Mouse (Mus musculus) left cerebral cortex, postnatal 25 days (tissue): Measurements from ENCODE around the gene Pipox. TPM values are rescaled to one million over a fixed set of nuclear protein-coding genes. Genes with fewer than 3 reads are reported as not detected.

Experiments used
- DNase-seq, 2 experiments: peaks; one replicate each; pipeline ENCODE4 v3.0.0; 2022; ENCODE audit warnings: low spot score in 2 of 2, mixed read lengths in 1 of 2
- intact Hi-C: fragments of 180-260 bp; cut with DNase I; formaldehyde crosslinking; loops from one replicate; pipeline ENCODE4 v1.15.1; 2025
- total RNA-seq, 2 experiments: library from RNA; stranded (reverse); gene quantifications; 2 replicates each; pipeline ENCODE4 v1.2.3; 2021

Pipox gene
- total RNA-seq, 2 experiments from 2014 or later: 0.69 to 0.96 TPM

- DNase-seq: no peak
- intact Hi-C loops: no loop called here
These were observed 15.9 kb upstream of the Pipox start for GRCm38 (mm10) chr11:77909776-77910175.

- no peak for DNase-seq
- intact Hi-C loops: no loop called here
These were observed 15.5 kb upstream of the Pipox start for GRCm38 (mm10) chr11:77909376-77909775.

GRCm38 (mm10) chr11:77908468-77908867 is 14.6 kb upstream of the Pipox start:
- no peak for DNase-seq
- intact Hi-C loops: no loop called here

DNA sequence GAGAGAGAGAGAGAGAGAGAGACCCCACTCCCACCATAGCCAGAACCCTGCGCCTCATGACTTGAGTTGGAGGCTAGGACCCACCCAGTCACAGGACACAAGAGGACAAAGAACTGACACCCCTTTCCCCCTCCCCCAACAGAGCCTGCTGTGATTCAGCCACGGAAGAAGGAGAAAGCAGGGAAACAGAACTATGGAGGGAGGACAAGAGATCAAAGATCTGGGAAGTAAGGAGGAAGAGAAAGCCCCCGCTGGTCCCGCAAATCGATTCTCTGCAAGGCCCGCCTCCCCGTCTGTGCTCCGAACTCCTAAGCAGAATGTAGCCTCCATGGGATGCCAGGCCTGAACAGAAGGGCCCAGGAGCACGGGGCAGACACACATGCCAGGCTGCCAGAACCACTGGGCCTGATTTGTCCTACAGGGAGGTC is 12.9 kb upstream of the Pipox start:
- intact Hi-C loops: no loop called here
- no peak for DNase-seq

DNA sequence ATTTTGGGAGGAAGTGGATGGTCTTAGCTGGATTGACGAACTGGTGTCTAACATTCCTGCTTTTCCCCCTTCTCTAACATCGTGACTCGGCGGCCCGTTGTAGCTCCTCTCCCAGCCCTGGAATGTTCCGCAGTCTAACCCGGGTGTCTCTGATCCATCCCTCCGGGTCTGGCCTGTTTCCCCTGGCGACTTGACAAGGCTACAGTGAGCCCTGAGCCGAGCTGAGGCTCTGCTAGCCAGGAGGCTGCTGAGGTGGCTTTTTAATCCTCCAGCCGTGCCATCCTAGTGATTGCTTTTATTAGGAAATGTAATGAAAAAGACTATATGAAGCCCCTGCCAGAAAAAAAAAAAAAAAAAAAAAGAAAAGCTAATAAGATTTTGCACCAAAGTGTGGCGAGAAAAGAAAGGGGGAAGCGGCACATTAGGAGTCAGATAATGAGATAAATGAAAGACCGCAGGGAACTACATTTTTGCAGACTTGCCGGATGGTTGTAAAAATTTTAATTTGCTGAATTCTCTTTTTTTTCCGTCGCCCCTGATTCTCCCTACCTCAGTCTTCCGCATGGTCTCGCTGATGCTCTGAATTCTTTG is 12.3 kb upstream of the Pipox start:
- DNase-seq: no peak
- intact Hi-C loops: no loop called here

DNA sequence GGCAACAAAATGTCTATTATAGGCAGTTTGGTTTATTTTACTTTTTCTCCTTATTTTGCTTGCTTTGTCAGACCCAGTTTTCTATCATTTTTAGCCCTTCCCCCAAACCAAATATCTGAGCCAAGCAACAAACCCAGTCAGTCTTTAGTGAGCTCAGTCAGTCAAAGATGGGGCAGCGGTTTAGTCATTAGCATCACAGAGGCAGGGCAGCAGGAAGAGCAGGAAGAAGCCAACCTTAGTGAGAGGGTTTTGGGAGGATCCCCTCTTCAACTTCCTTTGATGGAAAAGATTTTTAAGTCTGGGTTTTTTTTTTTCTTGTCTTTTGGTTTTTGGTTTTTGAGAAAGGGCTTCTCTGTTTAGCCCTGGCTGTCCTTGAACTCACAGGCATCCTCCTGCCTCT is 10.8 kb upstream of the Pipox start:
- no peak for DNase-seq
- intact Hi-C loops: loop anchor here (5.0 kb wide), 1 partner anchor 48 kb away; no protein-coding TSS in a partner anchor

DNA sequence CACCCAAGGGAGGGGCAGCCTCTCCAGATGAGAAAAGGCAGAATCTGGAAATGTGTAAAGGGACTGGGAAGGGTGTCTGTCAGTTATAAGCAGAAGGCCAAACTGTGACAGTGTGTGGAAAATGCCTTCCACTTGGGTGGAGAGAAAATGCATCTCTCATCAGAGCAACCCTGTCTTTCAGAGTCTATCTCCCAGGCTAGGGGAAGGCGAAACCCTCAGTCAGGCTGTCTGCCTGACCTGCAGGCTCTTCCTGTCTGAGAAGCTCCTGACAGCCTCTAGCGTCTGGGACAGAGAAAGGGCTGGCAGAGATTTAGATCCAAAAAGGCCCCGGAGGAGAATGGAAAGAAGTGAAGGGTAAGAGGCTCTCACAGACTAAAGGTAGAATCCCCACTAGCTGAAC is 9.9 kb upstream of the Pipox start:
- intact Hi-C loops: loop anchor here (5.0 kb wide), 1 partner anchor 49 kb away; no protein-coding TSS in a partner anchor
- no peak for DNase-seq

- peak in 1 of 2 experiments; percentile 66 for DNase-seq
- intact Hi-C loops: loop anchor here (5.0 kb wide), 1 partner anchor 50 kb away; no protein-coding TSS in a partner anchor
These were observed 8.0 kb upstream of the Pipox start for GRCm38 (mm10) chr11:77901775-77902355.

DNA sequence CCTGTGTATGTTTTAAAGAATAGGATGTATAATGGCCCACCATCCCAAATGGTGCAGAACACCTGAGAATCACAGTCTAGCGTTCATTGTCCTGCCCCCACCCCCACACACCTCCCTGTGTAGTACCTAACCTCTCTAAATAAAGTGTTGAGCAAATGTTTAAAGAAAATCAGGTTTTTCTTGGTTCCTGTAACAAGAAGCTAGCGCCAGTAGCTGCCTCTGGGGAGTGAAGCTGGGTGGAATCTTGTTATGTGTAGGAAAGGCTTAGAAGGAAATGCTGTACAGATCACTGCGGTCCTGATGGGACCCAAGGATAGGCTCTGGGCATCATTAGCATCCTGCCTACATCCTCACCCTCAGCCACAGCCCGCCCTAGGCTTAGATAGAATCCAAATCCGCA is 7.5 kb upstream of the Pipox start:
- intact Hi-C loops: loop anchor here (5.0 kb wide), 1 partner anchor 51 kb away; no protein-coding TSS in a partner anchor
- DNase-seq: no peak

DNA sequence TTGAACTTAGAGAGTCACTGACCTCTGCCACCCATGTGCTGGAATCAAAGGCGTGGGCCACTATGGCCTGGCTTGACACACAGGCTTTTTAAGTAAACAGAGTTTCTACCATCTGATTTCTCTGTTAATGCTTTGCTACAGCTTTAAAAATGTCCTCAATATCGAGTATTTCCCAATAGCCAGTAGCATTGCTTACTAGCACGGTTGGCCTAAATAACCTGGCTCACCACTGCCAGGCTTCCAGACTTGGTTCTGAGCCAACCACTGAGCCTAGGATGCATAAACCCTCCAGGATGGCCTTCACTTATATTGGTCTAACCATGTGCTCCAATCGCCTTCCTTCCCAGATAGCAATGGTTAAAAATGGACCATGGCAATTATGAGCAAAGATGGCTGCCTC is 6.8 kb upstream of the Pipox start:
- intact Hi-C loops: loop anchor here (5.0 kb wide), 1 partner anchor 52 kb away; no protein-coding TSS in a partner anchor
- no peak for DNase-seq

GRCm38 (mm10) chr11:77900187-77900586 is 6.3 kb upstream of the Pipox start:
- DNase-seq: no peak
- intact Hi-C loops: loop anchor here (5.0 kb wide), 1 partner anchor 52 kb away; no protein-coding TSS in a partner anchor

DNA sequence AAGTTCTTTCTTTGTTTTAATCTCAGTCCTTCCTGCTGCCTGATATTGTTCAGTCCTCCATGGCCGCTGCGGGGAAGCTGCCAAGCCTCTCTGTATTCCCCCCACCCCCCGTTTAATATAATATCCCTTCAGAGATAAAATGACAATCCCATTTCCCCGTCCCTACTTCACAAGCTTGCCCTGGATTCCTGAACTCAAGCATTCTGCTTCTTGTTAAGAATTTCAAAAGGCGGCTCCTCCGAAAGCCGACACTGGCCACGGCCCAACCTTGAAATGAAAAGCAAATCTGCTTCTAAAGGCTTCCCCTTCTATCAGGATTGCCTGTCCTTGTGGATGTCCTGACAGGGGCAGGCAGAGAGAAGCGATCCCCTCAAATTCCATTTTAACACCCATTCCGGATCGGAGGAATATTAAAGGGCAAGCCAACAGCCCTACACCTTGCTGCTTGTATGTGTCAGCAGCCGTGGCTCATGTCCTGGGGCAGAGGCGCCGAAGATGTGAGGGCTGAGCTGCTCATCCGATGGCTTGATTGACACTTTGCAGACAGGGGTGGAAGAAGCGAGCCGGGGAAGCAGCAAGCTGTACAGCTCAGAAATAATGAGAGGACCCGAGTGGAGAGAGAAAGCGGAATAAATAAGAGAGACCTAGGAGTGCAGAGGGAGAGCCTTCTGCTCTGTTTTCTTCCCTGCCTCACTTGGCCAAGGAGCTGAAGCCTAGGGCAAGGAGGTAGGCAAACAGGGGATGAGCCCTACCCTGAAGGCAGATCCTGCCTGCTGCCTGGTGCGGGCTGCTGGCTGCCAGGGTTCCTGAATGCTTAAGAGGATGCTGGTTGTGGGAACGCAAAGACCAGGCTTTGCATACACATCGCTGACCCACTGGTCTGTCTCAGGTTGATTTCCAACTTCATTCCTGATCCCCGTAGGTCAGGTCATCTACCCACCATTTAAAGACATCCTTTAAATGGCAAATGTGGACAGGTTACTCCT is 3.2 kb upstream of the Pipox start:
- intact Hi-C loops: no loop called here
- DNase-seq: no peak

GRCm38 (mm10) chr11:77896480-77896819 is 2.6 kb upstream of the Pipox start:
- intact Hi-C loops: no loop called here
- DNase-seq: no peak

DNA sequence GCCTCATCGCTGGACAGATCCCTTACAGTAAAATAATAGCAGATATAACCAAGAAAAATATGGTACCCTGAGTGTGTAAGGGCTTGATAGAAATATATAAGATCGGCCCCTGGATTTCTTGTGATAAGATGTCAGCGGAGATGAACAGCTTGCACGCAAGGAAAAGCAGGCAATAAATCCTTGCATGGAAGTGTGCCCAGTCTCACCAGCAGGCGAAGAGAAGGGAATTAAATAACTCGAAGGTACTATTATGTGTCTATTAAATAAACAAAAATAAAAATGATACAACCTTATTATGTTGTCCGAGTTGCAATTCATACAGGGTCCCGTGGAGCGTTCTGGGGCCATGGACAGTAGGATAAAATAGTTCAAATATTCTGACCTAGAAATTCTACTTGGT is 2.1 kb upstream of the Pipox start:
- no peak for DNase-seq
- intact Hi-C loops: no loop called here

DNA sequence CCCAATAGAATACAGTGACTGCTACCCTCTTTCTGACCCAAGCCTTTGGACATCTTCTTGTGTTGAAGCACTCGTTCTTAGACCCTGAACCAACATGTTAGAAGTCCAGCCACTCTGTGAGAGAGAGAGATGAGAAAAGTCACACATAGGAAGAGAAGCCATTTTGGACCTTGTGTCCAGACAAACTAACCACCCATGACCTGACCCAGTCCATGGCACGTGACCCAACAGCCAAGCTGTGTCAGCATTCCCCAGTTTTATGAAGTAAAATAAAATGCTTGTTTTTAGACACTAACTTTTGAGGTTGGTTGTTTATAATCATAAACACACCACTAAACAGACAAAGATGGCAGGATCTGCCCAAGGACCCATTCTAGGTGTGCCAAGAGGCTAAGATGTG is 1.1 kb upstream of the Pipox start:
- intact Hi-C loops: loop anchor here (2.0 kb wide), 1 partner anchor 36 kb away; the partner anchor contains the start of gene Sez6

GRCm38 (mm10) chr11:77893283-77893682 is 613 bp downstream of the Pipox start:
- no peak for DNase-seq
- intact Hi-C loops: no loop called here

More for the DNA sequence above, 1.1 kb upstream of the Pipox start:
- no peak for DNase-seq

GRCm38 (mm10) chr11:77892883-77893282 is 1.0 kb downstream of the Pipox start:
- intact Hi-C loops: no loop called here
- DNase-seq: no peak

DNA sequence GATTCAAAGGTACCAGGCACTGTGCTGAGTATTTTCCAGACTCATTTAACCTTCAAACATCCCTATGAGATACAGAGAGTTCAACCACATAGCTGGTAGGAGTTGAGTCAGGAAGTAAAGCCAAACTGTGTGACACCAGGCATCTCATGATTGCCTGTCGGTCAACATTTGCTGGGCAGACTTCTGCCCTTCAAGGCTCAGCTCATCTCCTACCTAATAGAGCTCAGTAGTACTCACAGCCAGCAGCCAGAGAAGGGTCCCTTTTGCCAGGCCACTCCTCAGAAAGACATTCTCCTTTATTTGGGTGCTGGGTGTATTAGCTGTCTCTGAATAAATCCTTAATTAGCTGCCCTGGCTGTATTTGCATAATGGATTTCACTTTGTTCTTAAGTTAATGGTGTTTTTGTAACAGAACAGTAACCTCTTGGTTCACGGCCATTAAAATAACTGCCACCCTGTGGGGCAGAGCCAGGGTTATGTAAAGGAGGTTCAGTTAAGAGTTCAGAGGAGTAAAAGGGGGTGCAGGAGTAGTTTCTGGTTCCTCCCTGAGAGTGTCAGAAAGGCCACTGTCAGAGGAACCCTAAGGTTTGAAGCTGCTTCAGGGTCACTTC is 3.1 kb downstream of the Pipox start:
- no peak for DNase-seq
- intact Hi-C loops: no loop called here

GRCm38 (mm10) chr11:77889484-77889883 is 4.4 kb downstream of the Pipox start:
- no peak for DNase-seq
- intact Hi-C loops: no loop called here

- intact Hi-C loops: no loop called here
- DNase-seq: no peak
These were observed 5.0 kb downstream of the Pipox start for GRCm38 (mm10) chr11:77888846-77889245.
